Mouse (Mus musculus): ENCODE measurements around the gene Crtc2. TPM values are rescaled to one million over a fixed set of nuclear protein-coding genes. Genes with fewer than 3 reads are reported as not detected.
"Not testable (repeated sequence)": the region's sequence is repeated elsewhere in the genome, so short reads cannot be mapped to it uniquely, and the experiment has no call there.

Gene Crtc2
- total RNA-seq, 2 experiments from 2014 or later = 27.9 to 39.0 TPM

DNA sequence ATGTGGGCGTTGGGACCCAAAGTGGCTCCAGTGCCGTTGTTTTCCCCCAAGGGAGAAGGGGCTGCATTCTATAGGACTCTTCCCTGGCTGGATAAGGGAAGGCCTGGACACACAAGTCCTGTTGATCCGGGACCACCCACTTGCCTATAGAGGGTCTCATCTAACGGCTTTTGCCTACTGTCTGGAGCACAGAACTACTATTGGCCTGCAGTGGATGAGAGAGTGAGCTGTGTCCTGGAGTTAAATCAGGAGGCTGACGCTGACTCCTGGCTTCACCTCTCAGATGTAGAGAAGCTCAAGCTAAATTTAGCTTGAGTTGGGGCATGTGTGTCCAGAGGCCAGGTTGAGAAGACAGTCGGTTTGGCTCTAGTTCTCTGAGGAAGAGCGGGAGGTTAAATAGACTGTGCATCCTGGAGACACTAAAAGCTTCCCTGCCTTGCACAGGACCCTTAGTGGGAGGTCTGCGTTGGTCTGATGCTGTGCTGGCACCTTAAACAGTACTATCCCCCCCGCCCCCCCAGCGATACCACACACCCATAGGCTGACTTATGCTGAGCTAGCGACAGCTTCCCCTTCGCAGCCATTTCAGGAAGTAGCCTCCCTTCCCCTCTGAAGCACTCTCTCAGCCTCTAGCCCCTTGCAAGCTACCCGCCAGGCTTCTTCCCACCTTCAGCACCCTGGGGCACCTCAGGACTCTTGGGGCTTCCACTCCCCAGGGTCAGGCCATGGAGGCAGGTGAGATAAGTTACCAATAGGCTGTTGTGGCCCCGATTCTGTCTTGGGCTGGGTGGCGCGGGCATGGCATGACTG is 12.2 kb downstream of the Crtc2 start:
- peak in 1 of 2 experiments; percentile 67 for DNase-seq (ENCODE audit: extremely low spot score in 1 of 2, low spot score in 1 of 2)

DNA sequence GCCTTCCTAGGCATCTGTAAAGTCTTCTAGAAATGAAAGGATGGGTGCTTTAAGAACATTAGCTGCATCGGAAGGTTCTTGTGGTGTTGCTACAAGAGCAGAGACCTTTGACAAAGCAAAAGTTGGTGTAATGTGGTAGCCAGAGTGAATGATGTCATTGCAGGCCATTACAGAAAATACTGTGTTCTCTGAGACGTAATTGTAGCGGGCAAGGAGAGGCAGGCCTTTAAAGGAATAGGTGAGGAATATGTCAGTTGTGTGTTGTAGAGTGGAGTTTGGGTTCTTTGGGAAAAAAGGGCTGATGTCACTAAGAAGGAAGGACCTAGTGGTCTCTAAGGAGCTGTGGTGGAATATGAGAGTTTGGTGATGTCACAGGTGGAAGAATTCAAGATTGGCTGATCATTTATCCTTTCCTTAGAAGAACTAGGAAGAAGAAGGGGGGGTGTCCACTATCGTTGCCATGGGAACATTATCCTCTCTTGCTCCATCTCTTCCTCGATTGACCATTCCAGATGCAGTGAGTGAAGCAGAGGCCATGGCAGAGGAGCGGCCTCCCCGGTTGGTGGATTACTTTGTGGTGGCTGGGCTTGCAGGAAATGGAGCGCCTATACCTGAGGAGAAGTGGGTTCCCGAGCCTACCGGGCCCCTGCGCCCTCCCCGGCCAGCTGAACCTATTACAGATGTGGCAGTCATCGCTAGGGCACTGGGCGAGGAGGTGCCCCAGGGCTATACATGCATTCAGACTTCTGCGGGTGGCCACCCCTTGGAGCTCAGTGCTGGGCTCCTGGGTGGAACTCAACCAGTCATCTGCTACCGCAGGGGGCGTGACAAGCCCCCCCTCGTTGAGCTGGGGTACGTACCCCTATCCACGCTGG is 13.2 kb downstream of the Crtc2 start:
- DNase-seq (ENCODE audit: extremely low spot score in 1 of 2, low spot score in 1 of 2) = no peak

DNA sequence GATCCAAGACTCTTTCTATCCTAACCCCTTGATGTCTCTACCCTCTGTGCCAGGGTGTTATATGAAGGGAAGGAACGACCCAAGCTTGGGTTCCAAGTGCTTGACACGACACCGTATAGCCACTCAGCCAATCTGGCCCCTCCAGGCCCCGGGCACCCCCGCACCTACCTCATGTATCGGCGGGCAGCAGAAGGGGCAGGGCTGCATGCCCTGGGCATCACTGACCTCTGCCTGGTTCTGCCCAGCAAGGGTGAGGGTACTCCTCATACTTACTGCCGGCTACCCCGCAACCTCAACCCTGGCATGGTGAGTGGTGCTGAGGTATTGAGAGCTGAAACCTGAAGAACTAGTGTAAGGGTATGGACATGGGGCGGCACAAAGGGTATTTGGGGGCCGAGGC is 14.2 kb downstream of the Crtc2 start:
- DNase-seq (ENCODE audit: extremely low spot score in 1 of 2, low spot score in 1 of 2) = no peak

DNA sequence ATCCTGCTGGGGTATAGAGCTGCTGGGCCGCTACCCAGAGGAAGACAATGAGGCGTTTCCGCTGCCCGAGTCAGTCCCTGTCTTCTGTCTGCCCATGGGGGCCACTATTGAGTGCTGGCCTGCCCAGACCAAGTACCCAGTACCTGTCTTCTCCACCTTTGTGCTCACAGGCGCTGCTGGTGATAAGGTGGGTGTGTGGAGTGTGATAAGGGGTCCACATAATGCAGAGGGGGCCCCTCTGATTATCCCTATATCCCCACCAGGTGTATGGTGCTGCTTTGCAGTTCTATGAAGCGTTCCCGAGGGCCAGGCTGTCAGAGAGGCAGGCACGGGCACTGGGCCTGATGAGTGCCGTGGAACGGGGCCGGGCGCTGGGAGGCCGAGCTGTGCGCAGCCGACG is 15.0 kb downstream of the Crtc2 start:
- no peak for DNase-seq (ENCODE audit: extremely low spot score in 1 of 2, low spot score in 1 of 2)

DNA sequence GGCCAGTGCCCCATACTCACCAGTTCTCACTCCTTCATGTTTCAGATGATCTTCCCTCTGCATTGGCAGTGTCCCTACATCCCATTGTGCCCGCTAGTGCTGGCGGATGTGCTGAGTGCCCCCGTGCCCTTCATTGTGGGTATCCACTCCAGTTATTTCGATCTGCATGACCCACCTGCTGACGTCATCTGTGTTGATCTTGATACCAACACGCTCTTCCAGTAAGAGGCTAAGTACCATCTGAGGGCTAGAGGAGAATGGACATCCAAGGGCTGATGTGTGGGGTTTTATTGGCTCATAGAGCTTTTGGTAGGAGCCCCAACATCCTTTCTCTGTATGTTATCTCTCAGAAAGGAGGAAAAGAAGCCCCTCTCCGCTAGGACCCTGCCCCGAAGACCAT is 16.8 kb downstream of the Crtc2 start:
- no peak for DNase-seq (ENCODE audit: extremely low spot score in 1 of 2, low spot score in 1 of 2)

DNA sequence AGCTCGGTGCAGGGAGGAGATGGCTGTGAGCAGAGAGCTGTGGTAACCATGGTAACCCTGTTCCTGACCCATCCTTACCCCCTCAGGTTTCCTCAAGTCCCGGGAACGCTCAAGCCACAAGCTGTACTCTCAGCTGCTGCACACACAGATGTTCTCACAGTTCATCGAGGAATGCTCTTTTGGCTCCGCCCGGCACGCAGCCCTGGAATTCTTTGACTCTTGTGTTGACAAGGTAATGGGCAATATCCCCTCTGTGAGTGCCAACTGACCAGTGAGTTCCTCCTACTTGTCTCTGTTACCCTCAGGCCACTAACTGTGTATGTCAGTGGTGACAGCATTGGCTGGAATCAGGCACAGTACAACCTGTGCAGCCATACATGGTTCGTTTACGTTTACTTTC is 18.2 kb downstream of the Crtc2 start:
- no peak for DNase-seq (ENCODE audit: extremely low spot score in 1 of 2, low spot score in 1 of 2)

DNA sequence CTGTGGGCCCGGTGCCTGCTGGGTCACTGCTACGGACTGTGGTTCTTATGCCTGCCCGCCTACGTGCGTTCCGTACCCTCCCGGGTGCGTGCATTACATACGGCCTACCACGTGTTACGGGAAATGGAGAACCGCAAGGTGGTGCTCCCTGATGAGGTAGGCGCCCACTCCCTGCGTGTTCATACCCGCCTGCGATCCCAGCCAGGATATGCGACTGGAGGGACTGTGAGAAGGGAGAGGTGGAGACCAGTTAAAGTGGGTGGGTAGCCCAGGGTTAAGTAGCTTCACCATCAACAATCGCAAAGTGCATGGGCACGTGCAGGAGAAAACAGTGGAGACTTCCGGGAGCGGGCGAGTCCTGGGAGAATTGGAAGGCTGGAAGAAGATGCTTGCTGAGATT is 19.9 kb downstream of the Crtc2 start:
- DNase-seq (ENCODE audit: extremely low spot score in 1 of 2, low spot score in 1 of 2) = no peak

DNA sequence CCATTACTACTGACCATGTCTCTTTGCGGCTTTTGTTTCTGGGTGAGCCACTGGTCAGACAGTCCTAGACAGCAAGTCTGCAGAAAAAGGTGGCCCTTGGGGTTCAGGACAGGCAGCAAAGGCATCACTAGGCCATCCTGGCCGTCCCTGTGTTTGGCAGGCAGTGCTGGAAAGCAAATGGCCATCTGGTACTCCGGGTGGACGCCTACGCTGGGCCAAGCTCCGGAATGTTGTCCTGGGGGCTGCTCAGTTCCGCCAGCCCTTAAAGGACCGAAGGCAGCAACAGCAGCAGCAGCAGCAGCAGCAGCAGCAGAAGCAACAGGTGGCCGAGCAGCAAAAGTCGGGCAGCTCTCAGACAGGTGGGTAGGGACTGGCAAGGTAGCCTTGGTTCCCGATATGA is 21.3 kb downstream of the Crtc2 start:
- no peak for DNase-seq (ENCODE audit: extremely low spot score in 1 of 2, low spot score in 1 of 2)

DNA sequence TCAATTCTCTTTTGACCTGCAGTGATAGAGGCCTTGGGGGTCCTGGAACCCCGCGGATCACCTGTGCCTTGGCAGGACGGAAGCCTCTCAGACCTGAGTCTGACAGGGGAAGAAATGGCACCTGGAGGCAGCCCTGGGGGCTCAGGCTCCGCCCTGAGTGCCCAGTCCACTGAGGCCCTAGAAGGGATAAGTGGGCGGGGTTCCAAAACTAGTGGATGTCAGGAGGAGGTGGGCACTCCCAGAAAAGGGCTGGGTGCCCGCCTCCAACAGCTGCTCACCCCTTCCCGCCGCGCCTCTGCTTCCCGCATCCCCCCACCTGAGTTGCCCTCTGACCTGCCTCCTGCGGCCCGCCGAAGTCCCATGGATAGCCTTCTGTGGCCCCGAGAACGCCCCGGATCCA is 22.9 kb downstream of the Crtc2 start:
- no peak for DNase-seq (ENCODE audit: extremely low spot score in 1 of 2, low spot score in 1 of 2)

DNA sequence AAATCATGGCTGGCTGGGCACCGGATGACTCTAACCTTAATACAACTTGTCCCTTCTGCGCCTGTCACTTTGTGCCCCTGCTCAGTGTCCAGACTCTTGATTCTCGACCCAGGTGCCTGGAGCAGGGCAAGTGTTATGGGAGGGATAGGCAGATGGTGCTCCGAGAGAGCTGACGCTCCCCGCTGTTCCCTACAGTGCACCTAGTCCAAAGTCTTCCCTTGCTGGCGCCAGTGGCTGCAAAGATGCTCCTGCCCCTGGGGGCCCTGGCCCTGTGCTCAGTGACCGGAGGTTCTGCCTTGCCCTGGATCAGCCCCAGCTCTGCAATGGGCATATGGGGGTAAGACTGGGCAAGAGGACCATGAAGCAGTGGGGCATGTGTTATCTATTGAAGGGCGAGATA is 23.8 kb downstream of the Crtc2 start:
- no peak for DNase-seq (ENCODE audit: extremely low spot score in 1 of 2, low spot score in 1 of 2)

DNA sequence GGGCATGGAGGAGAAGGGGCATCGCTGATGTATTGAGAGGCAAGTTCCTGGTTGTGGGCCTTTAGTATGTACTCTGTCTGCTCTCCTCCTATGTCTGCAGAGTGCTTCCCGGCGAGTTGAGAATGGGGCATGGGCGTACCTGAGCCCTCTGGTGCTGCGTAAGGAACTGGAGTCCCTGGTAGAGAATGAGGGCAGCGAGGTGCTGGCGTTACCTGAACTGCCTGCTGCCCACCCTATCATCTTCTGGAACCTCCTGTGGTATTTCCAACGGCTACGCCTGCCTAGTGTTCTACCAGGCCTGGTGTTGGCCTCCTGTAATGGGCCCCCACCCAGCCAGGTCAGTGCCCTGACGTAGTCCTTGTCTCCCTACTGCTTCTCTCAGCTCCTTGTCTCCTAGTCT is 24.2 kb downstream of the Crtc2 start:
- DNase-seq (ENCODE audit: extremely low spot score in 1 of 2, low spot score in 1 of 2) = no peak

DNA sequence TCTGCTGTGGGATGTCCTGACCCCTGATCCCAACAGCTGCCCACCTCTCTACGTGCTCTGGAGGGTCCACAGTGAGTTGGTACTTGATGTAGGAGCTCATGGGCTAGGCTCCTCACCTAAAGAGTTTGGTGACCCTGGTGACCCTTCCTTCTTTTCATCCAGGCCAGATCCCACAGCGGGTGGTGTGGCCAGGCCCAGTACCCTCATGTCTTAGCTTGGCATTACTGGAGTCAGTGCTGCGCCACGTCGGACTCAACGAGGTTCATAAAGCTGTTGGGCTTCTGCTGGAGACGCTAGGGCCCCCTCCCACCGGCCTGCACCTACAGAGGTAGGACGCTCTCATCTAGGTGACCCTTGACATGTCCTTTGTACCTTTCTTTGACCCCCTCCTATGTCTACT is 25.3 kb downstream of the Crtc2 start:
- no peak for DNase-seq (ENCODE audit: extremely low spot score in 1 of 2, low spot score in 1 of 2)

DNA sequence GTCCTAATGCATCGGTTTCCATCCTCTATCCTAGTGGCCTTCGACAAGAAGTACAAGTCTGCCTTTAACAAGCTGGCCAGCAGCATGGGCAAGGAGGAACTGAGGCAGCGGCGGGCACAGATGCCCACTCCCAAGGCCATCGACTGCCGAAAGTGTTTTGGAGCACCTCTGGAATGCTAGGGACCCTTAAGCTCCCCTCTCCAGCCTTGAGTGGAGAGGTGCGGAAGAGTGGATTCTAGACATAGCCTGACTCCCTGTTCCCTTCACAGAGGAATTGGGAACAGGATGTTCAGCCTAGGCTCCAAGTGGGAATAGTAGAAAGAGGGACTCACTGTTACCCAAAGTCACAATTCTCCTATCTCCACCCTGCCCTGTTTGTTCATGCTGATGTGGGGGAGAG is 25.8 kb downstream of the Crtc2 start:
- DNase-seq (ENCODE audit: extremely low spot score in 1 of 2, low spot score in 1 of 2) = no peak

DNA sequence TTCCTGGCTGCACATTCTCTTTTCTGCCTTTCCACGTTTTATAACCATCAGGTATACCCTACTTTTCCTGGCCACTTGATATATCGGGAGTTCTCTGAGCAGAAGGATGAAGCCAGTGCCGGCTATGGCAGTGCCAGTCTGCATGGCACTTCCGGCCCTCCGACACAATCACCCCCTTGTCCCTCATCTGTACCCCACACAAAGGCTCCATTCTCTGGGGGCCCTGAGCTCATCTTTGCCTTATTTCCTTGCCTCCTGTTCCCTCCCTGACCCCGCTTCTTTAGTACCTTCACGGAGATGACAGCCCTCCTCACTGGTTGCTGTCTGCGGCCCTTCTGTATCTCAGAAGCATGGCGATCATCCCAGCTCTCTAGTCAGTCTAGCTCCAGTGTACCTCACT is 26.7 kb downstream of the Crtc2 start:
- no peak for DNase-seq (ENCODE audit: extremely low spot score in 1 of 2, low spot score in 1 of 2)

DNA sequence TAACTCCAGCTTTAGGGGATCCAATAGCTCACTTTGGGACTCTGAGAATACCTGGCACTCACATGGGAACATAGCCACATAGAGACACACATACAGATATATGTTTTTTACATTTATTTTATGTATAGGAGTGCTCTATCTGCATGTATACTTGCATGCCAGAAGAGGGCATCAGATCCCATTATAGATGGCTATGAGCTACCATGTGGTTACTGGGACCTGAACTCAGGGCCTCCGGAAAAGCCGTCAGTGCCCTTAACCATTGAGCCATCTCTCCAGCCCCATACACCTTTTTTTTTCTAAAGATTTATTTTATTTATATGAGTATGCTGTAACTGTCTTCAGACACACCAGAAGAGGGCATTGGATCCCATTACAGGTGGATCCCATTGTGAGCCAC is 30.2 kb downstream of the Crtc2 start:
- no peak for DNase-seq (ENCODE audit: extremely low spot score in 1 of 2, low spot score in 1 of 2)

DNA sequence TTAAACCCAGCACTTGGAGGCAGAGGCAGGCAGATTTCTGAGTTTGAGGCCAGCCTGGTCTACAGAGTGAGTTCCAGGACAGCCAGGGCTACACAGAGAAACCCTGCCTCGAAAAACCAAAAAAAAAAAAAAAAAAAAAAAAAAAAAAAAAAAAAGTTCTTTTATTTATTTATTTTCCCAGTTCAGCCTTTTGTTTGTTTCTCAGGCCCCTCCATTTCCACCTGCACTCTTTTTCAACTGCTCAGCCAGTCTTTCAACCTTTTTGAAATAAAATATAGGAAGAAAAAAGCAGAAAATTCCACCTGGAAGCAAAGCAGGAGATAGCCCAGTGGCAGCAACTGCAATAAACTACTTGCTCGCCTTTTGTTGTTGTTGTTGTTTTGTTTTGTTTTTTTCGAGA is 35.4 kb downstream of the Crtc2 start:
- DNase-seq (ENCODE audit: extremely low spot score in 1 of 2, low spot score in 1 of 2) = not testable (repeated sequence)

DNA sequence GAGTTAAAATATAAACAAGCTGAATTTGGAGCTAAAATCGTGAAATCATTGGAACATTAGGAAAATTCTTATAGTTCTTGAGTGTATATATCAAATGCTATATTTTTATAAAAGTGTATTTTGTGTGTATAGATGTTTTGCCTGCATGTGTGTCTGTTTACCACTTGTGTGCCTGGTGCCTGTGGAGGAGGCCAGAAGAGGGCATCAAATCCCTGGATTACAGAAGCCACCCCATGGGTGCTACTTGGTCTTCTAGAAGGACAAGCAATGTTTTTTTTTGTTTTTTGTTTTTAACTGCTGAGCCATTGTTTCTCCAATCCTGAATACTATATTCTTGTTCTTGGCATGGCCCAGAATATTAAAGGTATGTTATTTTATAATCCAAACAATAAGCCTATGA is 36.6 kb downstream of the Crtc2 start:
- no peak for DNase-seq (ENCODE audit: extremely low spot score in 1 of 2, low spot score in 1 of 2)

DNA sequence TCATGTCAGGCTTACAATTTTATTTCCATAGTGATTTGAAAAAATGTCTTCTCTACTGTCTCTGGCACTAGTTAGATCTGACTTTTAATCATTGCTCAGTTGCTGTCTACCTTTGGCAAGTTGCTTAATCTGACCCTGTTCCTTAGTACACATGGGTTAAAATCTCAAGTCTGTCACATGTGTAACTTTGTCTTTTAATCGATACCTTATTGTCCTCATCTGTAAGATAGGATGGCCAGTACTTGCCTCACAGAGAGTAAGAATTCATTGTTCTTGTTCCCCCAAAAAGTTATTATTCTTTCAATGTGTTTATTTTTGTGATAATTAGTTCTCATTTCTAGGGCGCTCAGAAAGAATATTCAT is 38.0 kb downstream of the Crtc2 start:
- no peak for DNase-seq (ENCODE audit: extremely low spot score in 1 of 2, low spot score in 1 of 2)

DNA sequence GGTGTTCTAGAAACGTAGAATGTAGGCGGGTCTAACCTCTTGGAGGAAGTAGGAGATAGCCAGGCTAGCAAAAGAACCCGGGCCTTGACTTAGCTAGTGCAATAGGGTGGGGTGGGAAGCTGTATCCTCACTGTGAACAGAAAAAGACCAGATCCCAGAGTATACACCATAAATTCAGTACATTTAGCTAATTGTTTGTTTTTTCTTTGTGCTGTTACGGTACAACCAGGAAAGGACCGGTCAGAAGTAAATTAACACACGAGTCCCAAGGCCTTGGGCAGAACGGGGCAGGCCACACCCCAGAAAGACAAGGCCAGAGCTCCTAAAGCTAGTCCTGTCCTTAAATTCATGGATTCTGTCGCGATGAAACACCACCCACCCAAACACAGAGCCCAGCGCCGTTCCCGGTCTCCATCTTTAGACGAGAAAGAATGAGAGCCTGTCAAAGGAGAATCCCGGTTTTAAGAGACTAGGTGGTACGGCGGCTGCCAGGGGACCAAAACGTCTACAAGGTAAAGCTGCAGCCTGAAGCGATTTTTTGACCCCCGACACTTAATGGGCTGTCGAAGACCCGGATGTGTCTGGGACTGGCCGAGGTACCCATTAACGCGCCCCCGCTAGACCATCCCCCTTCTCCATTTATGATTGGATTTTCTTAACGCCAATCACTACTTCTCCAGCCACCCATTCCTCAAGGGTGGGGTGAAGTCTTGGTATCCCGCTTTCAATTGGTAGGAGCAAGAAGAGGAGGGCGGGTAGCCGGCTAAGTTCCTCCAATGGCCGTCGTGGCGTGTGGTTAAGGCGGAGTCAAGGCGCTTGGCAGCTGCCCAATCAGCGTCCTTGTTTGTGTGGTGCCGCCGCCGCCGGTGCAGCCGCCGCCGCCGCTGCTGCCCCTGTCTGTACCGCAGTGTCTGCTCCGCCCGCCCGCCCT is 38.6 kb downstream of the Crtc2 start, which contains the start of gene Gatad2b:
Gene Gatad2b, plus strand, starts transcription at position 834 of the 931 bp plus-strand sequence.
- peak; percentile 95 for DNase-seq (ENCODE audit: extremely low spot score in 1 of 2, low spot score in 1 of 2)

DNA sequence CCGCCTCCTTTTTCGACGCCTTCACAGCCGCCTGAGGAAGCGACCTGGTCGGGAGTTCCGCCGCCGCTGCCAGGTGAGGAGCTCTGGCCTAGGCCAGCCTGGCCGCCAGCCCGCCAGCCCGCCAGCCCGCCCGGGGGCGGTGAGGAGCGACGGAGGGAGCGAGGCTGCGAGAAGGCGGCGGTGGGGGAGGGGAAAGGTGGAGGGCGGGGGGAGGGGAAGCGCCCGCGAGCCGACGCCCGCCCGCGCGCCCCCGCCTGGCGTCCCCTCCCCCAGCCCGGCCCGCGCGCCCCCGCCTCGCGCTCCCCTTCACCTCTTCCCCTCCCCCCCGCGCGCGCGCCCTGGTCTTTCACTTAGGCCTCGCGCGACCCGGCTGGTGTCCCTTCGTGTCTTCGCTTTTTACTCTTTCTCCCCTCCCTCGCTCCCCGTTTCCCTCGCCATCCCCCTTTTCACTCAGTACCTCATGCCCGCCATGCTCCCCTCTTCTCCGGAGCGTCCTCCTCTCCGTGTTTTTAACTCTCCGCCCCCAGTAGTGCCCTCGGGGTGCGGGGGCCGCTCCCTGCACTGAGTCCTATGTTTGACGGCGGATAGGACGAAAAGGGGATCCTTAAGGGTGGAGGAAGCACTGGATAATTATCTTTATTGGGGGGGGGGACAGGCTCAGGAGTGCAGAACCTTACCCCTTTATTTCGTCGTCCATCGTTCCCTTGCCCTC is 39.5 kb downstream of the Crtc2 start:
- DNase-seq (ENCODE audit: extremely low spot score in 1 of 2, low spot score in 1 of 2) = peak; percentile 27 to 44

All from layer of hippocampus, postnatal 25 days (tissue).